Mouse (Mus musculus): ENCODE data around the gene Mta1.

Mta1 gene

GRCm38 (mm10) chr12:113186326-113187010 is 88.4 kb downstream of the Mta1 start:
- no peak for DNase-seq (ENCODE audit: low spot score)
